Mouse (Mus musculus) layer of hippocampus, adult 8-10 months (tissue): ENCODE data around the gene Ggt1. TPM values are rescaled to one million over a fixed set of nuclear protein-coding genes. Genes with fewer than 3 reads are reported as not detected.

Experiments used
- DNase-seq, 2 experiments: peaks; one replicate each; pipeline ENCODE4 v3.0.0; 2022; ENCODE audit warnings: low spot score in 2 of 2
- total RNA-seq, 4 experiments: library from RNA; stranded (reverse); gene quantifications; 2 replicates each; pipeline ENCODE4 v1.2.4; 2022

Ggt1 gene
- total RNA-seq, 4 experiments from 2014 or later, result 4.0 to 5.6 (median 4.6) TPM

- no peak for DNase-seq
These were observed 66.1 kb downstream of the Ggt1 start for GRCm38 (mm10) chr10:75627490-75627889.

- DNase-seq, result no peak
These were observed 71.2 kb downstream of the Ggt1 start for GRCm38 (mm10) chr10:75632633-75633032.

GRCm38 (mm10) chr10:75633048-75633447 is 71.6 kb downstream of the Ggt1 start:
- no peak for DNase-seq

GRCm38 (mm10) chr10:75633576-75634139 is 72.3 kb downstream of the Ggt1 start:
- no peak for DNase-seq

- peak in 1 of 2 experiments; percentile 1 for DNase-seq
These were observed 73.2 kb downstream of the Ggt1 start for GRCm38 (mm10) chr10:75634610-75635009.

GRCm38 (mm10) chr10:75635019-75635692 is 73.8 kb downstream of the Ggt1 start:
- no peak for DNase-seq

GRCm38 (mm10) chr10:75635693-75636055 is 74.3 kb downstream of the Ggt1 start:
- DNase-seq, result peak; percentile 71 to 89

Other genes with a start within 250 kb of the Ggt1 start
- 1 to 10 TPM; 1.1 to 2.7 (median 1.9) TPM for gene Adora2a, start 244.7 kb upstream of the Ggt1 start, total RNA-seq
- gene Upb1, start 160.5 kb upstream of the Ggt1 start, total RNA-seq, result under 1 TPM; 0.20 to 0.83 (median 0.44) TPM
- gene Snrpd3, start 44.1 kb upstream of the Ggt1 start, total RNA-seq, result 10 to 100 TPM; 67.3 to 82.9 (median 72.6) TPM
- 10 to 100 TPM; 14.0 to 17.3 (median 14.4) TPM for gene Gucd1, start 43.6 kb upstream of the Ggt1 start, total RNA-seq
- 10 to 100 TPM in 3 of 4 experiments, 1 to 10 TPM in 1; 9.5 to 16.9 (median 12.0) TPM for gene Lrrc75b, start 1.3 kb upstream of the Ggt1 start, total RNA-seq
- 1 to 10 TPM; 2.6 to 5.0 (median 4.3) TPM for gene Ggt5, start 27.7 kb downstream of the Ggt1 start, total RNA-seq
- 1 to 10 TPM; 2.5 to 3.8 (median 3.0) TPM for gene Susd2, start 82.4 kb downstream of the Ggt1 start, total RNA-seq
- gene Cabin1, start 202.7 kb downstream of the Ggt1 start, total RNA-seq, result 10 to 100 TPM; 64.2 to 89.7 (median 67.1) TPM
- gene Ddt, start 211.8 kb downstream of the Ggt1 start, total RNA-seq, result 10 to 100 TPM; 39.9 to 46.0 (median 44.1) TPM
- gene Gm20441, start 219.3 kb downstream of the Ggt1 start, total RNA-seq, result not detected
- 1 to 10 TPM; 2.0 to 7.7 (median 4.3) TPM for gene Gstt3, start 219.8 kb downstream of the Ggt1 start, total RNA-seq
- gene Gstt1, start 237.0 kb downstream of the Ggt1 start, total RNA-seq, result 10 to 100 TPM; 10.0 to 15.8 (median 12.8) TPM